Mouse (Mus musculus) 416B (cell line): ENCODE results near the gene Cd209d.
"Not testable (repeated sequence)": the region's sequence is repeated elsewhere in the genome, so short reads cannot be mapped to it uniquely, and the experiment has no call there.

Experiments used
- DNase-seq: peaks from one replicate; pipeline ENCODE4 v3.0.0; 2011; ENCODE audit warnings: low read depth

Gene Cd209d

DNA sequence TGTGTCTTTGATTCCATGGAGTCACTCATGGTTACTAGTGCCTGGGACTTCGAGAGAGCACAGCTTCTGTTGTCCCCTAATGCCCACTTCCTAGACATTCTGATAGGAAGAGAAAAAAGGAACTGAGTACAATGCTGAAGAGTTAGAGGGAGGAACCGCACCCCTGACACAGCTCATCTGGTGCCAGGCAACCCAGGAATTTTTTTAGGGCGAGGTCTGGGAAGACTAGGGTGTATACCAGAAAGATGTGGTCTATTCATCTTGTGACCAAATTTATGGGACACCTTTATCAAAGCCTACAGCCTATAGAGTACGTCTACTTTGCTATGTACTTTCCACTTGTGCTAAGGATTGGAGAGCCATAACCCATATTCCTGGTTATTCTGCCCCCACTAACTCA lies at the start of gene Cd209d:
Cd209d (minus strand) TSS at position 101 of the 400 bp plus-strand sequence.
- DNase-seq: no peak

DNA sequence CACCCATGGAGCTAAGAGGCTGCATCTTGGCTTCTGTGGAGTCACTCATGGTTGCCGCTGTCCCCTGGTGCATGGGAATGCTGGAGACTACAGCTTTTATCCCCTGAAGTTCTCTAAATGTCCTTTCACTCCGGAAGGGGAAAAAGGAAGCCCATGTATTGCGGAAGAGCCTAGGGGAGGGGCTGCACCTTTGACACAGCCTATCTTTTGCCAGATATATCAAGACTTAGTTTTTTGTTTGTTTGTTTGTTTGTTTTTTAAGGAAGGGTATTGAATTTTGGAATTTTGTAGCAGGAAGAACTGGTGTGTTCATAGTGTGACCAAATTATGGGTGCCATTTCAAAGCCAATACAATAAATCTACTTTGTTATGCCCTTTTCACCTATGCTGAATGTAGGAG lies 48.4 kb upstream of the Cd209d start, which contains the start of gene Cd209b:
Cd209b (minus strand) TSS at position 101 of the 400 bp plus-strand sequence.
- DNase-seq: no peak

DNA sequence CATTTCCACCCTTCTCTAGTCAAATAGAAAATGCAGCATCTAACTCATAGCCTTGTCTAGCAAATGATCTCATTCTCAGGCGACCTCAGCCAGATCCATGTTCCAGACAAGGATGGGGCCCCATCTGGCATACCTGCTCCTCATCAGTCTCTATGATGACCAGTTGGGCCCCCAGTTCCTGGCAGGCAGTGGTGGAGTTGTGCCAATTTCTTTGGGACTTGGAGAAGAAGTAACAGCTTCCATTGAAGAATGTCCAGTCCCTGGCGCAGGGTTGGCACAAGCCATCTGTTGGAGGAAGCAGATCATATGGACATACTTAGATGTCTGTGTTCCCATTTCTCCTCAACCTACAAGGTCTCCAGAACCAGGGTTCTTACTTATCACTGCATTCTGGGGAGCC lies 2.2 kb downstream of the Cd209d start:
- DNase-seq: no peak

DNA sequence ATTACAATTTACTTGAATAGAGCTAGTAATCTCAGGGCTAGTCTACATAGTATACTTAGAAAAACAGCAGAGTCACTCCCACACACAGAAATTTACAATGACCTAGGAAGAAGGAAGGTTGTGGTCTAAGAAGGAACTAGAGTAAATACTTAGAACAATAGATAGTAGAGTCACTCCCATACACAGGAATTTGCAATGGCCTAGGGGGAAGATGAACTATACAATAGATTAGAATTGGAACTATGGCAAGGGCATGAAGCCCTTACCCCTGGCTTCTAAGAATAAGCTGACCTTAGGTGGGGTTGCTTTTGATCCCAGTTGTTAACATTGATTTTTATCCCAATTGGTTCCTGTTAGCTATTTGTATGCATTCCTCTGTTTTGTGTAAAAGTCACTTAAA lies 15.6 kb downstream of the Cd209d start:
- not testable (repeated sequence) for DNase-seq

DNA sequence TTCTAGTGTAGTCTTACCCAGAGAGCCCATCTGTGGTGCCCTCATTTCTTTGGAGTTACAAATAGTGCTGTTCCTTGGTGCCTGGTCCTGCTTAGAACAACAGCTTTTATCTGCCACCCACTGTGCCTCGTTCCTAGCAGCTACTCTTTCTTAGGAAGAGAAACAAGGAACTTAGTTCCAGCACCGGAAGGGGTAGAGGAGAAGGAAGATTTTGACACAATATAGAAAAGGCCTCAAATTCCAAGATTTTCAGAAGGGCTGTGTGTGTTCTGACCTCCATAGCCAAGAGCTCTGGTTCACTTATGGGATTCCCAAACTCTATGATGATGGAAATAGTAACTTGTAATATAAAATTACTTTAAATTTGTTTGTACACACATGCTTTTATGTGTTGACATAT lies 24.1 kb downstream of the Cd209d start, which contains the start of gene Cd209e:
Cd209e (minus strand) TSS at position 101 of the 400 bp plus-strand sequence.
- DNase-seq: no peak
